In the genomic region with DNA sequence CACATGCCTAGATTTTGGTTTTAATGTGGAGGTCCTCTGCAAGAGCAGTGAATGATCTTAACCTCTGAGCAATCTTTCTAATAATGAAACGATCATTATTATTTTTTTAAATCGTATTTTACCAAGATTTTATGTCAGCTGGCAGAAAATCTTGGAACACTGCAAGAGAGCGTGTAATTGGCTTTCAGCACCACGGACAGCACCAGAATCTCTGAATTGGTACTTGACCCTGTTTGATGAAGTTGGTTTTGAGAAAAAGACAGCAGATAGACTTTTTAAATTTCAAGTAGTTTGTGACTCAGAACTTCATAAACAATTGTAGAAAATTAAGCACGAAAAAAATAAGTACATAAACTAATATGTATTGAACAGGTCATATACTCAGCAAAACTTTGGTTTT, we compare ENCODE assay signal across 10 mouse cellular contexts. TPM values are rescaled to one million over a fixed set of nuclear protein-coding genes. Genes with fewer than 3 reads are reported as not detected.
DNase-seq lines count a peak whose midpoint lies in the region; ATAC-seq and TF ChIP-seq lines count a peak whose summit lies in the region.
"Had no signal": no experiment of that assay in that cellular context is flagged by ENCODE, and none has a peak within 500 bp of the region (broad histone marks: within the 10 kb centered on the region; RNA-seq: fewer than 3 reads in every experiment).

No protein-coding gene starts in this region.

- H3K27ac ChIP-seq in midbrain, embryonic 10.5 days (replicated peaks): no peak overlapping the region
- H3K27ac ChIP-seq in midbrain, postnatal 0 days (ENCODE audit: low read depth, low read length): no peak overlapping the region
- H3K27ac ChIP-seq: embryonic facial prominence, embryonic 15.5 days; liver, embryonic 14.5 days had no signal

- H3K27me3 ChIP-seq in midbrain, embryonic 10.5 days (ENCODE audit: low read depth, poor library complexity, severe bottlenecking): no peaks in the 10 kb centered on the region
- H3K27me3 ChIP-seq in midbrain, postnatal 0 days (ENCODE audit: insufficient read depth, low read length): no peaks in the 10 kb centered on the region
- H3K27me3 ChIP-seq: embryonic facial prominence, embryonic 15.5 days had no signal

- H3K4me3 ChIP-seq in midbrain, embryonic 10.5 days: no peak overlapping the region
- no peak overlapping the region for H3K4me3 ChIP-seq in midbrain, postnatal 0 days (ENCODE audit: low read depth, low read length)
- H3K4me3 ChIP-seq: embryonic facial prominence, embryonic 15.5 days had no signal

- DNase-seq in adrenal gland, adult 18-20 months (ENCODE audit: low spot score in 2 of 2): peak; percentile 23 to 33
- DNase-seq in adrenal gland, postnatal 4 days (ENCODE audit: low spot score in 2 of 2): no peak
- peak; percentile 54 for DNase-seq in midbrain, embryonic 10.5 days (ENCODE audit: low spot score)
- DNase-seq in midbrain, postnatal 0 days (ENCODE audit: low spot score): no peak
- DNase-seq in embryo, embryonic 10.5 days (ENCODE audit: low spot score): peak; percentile 82
- peak; percentile 26 for DNase-seq in lung, postnatal 36 days
- no peak for DNase-seq in spleen, postnatal 4 days (ENCODE audit: low spot score in 2 of 2)
- no peak for DNase-seq in cerebellum, adult 18-20 months

- no peaks in the 10 kb centered on the region for H3K9me3 ChIP-seq in midbrain, embryonic 10.5 days (replicated peaks)
- no peaks in the 10 kb centered on the region for H3K9me3 ChIP-seq in midbrain, postnatal 0 days (ENCODE audit: low read length)
- H3K9me3 ChIP-seq: embryonic facial prominence, embryonic 15.5 days had no signal

- peaks cover 16% of the 10 kb centered on the region; the same call in 1 of the 2 replicates for H3K4me1 ChIP-seq in midbrain, embryonic 10.5 days
- no peaks in the 10 kb centered on the region for H3K4me1 ChIP-seq in midbrain, postnatal 0 days (ENCODE audit: insufficient read depth, low read length)
- H3K4me1 ChIP-seq: embryonic facial prominence, embryonic 15.5 days had no signal

- no peak overlapping the region for H3K9ac ChIP-seq in midbrain, postnatal 0 days (replicated peaks; ENCODE audit: low read length, poor library complexity, severe bottlenecking)
- H3K9ac ChIP-seq: embryonic facial prominence, embryonic 15.5 days; liver, embryonic 14.5 days had no signal

- no peak for TF ChIP-seq CTCF in midbrain, postnatal 0 days (IDR thresholded peaks at IDR 0.05)

- no peaks in the 10 kb centered on the region for H3K36me3 ChIP-seq in midbrain, embryonic 10.5 days
- H3K36me3 ChIP-seq in midbrain, postnatal 0 days (ENCODE audit: insufficient read depth, low read length): no peaks in the 10 kb centered on the region
- H3K36me3 ChIP-seq: embryonic facial prominence, embryonic 15.5 days had no signal

- ATAC-seq in midbrain, postnatal 0 days (ENCODE audit: low FRiP score): no peak

- WGBS in midbrain, embryonic 10.5 days: 23% methylated on average over 5 of the region's 5 CpGs
- 25% methylated on average over 5 of the region's 5 CpGs for WGBS in midbrain, postnatal 0 days

- H3K4me2 ChIP-seq in midbrain, postnatal 0 days (ENCODE audit: low read depth, low read length, poor library complexity, severe bottlenecking): no peak overlapping the region
- H3K4me2 ChIP-seq: embryonic facial prominence, embryonic 15.5 days had no signal

RNA-seq across cellular contexts. Expression of gene Scn2a, which starts 0.8 kb away (rescaled TPM):
- total RNA-seq in adrenal gland, adult 18-20 months (2021): under 1 TPM; 0.80 to 0.83 TPM
- 1 to 10 TPM; 3.2 to 3.4 TPM for total RNA-seq in adrenal gland, postnatal 4 days (2021)
- polyA plus RNA-seq in midbrain, embryonic 10.5 days (2016; fragmentation: Nextera tagmentation; extraction: Ambion mirVana): 3.2 and 5.5 TPM in 2 replicates
- total RNA-seq in midbrain, postnatal 0 days (2014; rRNA removed): 105 and 143 TPM in 2 replicates
- 58.8 and 65.6 TPM in 2 replicates for polyA plus RNA-seq in midbrain, postnatal 0 days (2015; fragmentation: Nextera tagmentation; extraction: Ambion mirVana)

RNA-seq across cellular contexts. Expression of gene Scn3a, which starts 52.4 kb away (rescaled TPM):
- total RNA-seq in adrenal gland, adult 18-20 months (2021): 1 to 10 TPM; 4.4 to 5.5 TPM
- total RNA-seq in adrenal gland, postnatal 4 days (2021): 10 to 100 TPM in 1 of 2 experiments, 1 to 10 TPM in 1; 8.2 to 11.9 TPM
- 5.0 and 17.6 TPM in 2 replicates for polyA plus RNA-seq in midbrain, embryonic 10.5 days (2016; fragmentation: Nextera tagmentation; extraction: Ambion mirVana)
- 97.5 and 128 TPM in 2 replicates for total RNA-seq in midbrain, postnatal 0 days (2014; rRNA removed)
- polyA plus RNA-seq in midbrain, postnatal 0 days (2015; fragmentation: Nextera tagmentation; extraction: Ambion mirVana): 47.4 and 51.7 TPM in 2 replicates

Comparison
In these comparisons a context has a peak if more than half of its experiments do, and no peak if none do; other contexts are left out.
1. DNase-seq: peak in adrenal gland, adult 18-20 months (2 of 2), midbrain, embryonic 10.5 days (single experiment), embryo, embryonic 10.5 days (single experiment) and lung, postnatal 36 days (single experiment); none in adrenal gland, postnatal 4 days (0 of 2), midbrain, postnatal 0 days (single experiment), spleen, postnatal 4 days (0 of 2) and cerebellum, adult 18-20 months (0 of 2).
2. RNA of gene Scn2a, which starts 0.8 kb away (total RNA-seq): 105 to 143 TPM in midbrain, postnatal 0 days; 3.2 to 3.4 TPM in adrenal gland, postnatal 4 days and 0.80 to 0.83 TPM in adrenal gland, adult 18-20 months; every median in the first group is over 10 times any median in the second.